Mouse (Mus musculus) forebrain, embryonic 15.5 days (tissue): Measurements from ENCODE around the gene Wdr24. TPM values are rescaled to one million over a fixed set of nuclear protein-coding genes. Genes with fewer than 3 reads are reported as not detected.

ENCODE experiments used
- ATAC-seq: fragments of 200-750 bp; cut with Nextera tagmentation; replicated peaks from 2 replicates; pipeline ENCODE4 v1.8.0; 2017; ENCODE audit warnings: mild to moderate bottlenecking, moderate TSS enrichment, moderate library complexity
- H3K27ac ChIP-seq: fragments of 300-500 bp; sonication (generic); replicated peaks from 2 replicates; pipeline ENCODE4 v1.5.1; 2015; ENCODE audit warnings: mild to moderate bottlenecking, inconsistent platforms
- H3K27me3 ChIP-seq: fragments of 300-500 bp; sonication (generic); 2 replicates; pipeline ENCODE4 v1.6.1; 2015; ENCODE audit warnings: inconsistent platforms
- H3K36me3 ChIP-seq: fragments of 300-500 bp; sonication (generic); 2 replicates; pipeline ENCODE4 v1.6.1; 2015; ENCODE audit warnings: mild to moderate bottlenecking, inconsistent platforms
- H3K4me1 ChIP-seq: fragments of 300-500 bp; sonication (generic); 2 replicates; pipeline ENCODE4 v1.6.1; 2015; ENCODE audit warnings: inconsistent platforms
- H3K4me2 ChIP-seq: fragments of 300-500 bp; sonication (generic); replicated peaks from 2 replicates; pipeline ENCODE4 v1.6.1; 2015; ENCODE audit warnings: mild to moderate bottlenecking, inconsistent platforms
- H3K4me3 ChIP-seq: fragments of 300-500 bp; sonication (generic); 2 replicates; pipeline ENCODE4 v1.5.1; 2015; ENCODE audit warnings: mild to moderate bottlenecking, inconsistent platforms
- H3K9ac ChIP-seq: fragments of 300-500 bp; sonication (generic); replicated peaks from 2 replicates; pipeline ENCODE4 v1.6.1; 2015; ENCODE audit warnings: mild to moderate bottlenecking, inconsistent platforms
- H3K9me3 ChIP-seq: fragments of 300-500 bp; sonication (generic); 2 replicates; pipeline ENCODE4 v1.6.1; 2016; ENCODE audit warnings: inconsistent platforms
- WGBS: fragments of 180-500 bp; shearing (Covaris S2); methylation state at CpG from one replicate; pipeline ENCODE4 v1.1.7; 2015; ENCODE audit warnings: mixed read lengths; 5-methylcytosine and 5-hydroxymethylcytosine counted together
- microRNA-seq: library from miRNA; unstranded; fragments of <30 nt; microRNA quantifications from one replicate; pipeline ENCODE4, GENCODE M21; 2016
- polyA plus RNA-seq: library from polyadenylated mRNA; unstranded; fragments of >200 nt; fragmentation: Nextera tagmentation; extraction: Ambion mirVana; gene quantifications from 2 replicates; pipeline ENCODE4 v1.2.1, GENCODE M21; 2015

The Wdr24 gene
- polyA plus RNA-seq, 1 experiment from 2014 or later = 34.2 TPM

GRCm38 (mm10) chr17:25876347-25876915 is 53.0 kb downstream of the Wdr24 start:
- WGBS = 74% methylated on average over 10 of the region's 10 CpGs

GRCm38 (mm10) chr17:25877025-25877424 is 53.6 kb downstream of the Wdr24 start:
- H3K4me3 ChIP-seq = no peak overlapping the region
- H3K9ac ChIP-seq = no peak overlapping the region
- peaks cover 35% of the 10 kb centered on the region for H3K4me1 ChIP-seq
- peaks cover 20% of the 10 kb centered on the region for H3K36me3 ChIP-seq
- no peak overlapping the region for H3K4me2 ChIP-seq
- no peak overlapping the region for H3K27ac ChIP-seq
- no peaks in the 10 kb centered on the region for H3K9me3 ChIP-seq
- H3K27me3 ChIP-seq = no peaks in the 10 kb centered on the region
- 99% methylated on average over 3 of the region's 3 CpGs for WGBS
- ATAC-seq = no peak

More at GRCm38 (mm10) chr17:25876347-25876915, 53.0 kb downstream of the Wdr24 start:
- Histone ChIP-seq H3K36me3 (peaks cover 20% of the 10 kb centered on the region), H3K9ac (peak overlapping the region; percentile 85), H3K4me2 (peak overlapping the region; percentile 97), H3K27me3 (no peaks in the 10 kb centered on the region), H3K4me3 (peak overlapping the region; percentile 75), H3K4me1 (peaks cover 35% of the 10 kb centered on the region), H3K27ac (peak overlapping the region; percentile 94), H3K9me3 (no peaks in the 10 kb centered on the region)
- ATAC-seq = no peak

DNA sequence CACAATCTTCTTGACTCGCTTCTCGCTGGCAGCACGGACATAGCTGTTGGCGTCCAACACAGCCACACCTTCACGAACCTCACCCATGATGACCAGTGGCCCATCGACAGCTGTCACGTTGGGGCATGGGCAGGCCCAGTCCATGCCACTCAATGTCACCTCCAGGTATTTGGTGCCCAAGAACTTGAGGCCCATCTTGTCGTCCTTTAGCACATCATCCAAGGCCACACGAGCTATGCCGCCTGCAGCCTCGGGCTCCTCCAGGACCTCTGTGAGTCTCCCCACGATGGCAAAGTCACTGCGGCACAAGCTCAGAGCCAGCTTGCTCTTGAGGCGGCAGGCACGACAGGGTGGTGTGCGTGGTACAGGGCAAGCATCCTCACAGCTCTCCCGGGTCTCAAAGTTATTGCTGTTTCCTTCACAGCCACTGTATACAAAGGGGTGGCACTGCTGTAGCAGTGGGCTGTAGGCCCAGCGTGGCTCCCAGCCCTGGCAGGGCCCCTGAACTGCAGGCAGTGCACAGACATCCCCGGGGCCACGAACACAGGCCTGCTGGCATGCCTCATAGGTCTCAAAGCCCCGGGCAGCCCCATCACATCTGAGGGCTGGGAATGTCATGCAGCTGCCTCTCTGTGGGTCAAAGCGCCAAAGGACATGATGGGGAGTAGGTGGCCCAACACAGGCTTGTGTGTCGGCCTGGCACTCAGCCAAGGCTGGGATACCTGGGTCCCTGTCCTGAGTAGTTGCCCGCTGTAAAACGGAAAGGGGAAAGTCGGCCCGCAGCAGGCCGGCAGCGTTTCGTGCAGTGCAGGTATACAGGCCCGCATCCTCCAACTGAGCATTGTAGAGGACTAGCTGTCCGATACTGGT is 54.5 kb downstream of the Wdr24 start:
- H3K9ac ChIP-seq = no peak overlapping the region
- no peak overlapping the region for H3K27ac ChIP-seq
- H3K36me3 ChIP-seq = peaks cover 23% of the 10 kb centered on the region
- H3K27me3 ChIP-seq = no peaks in the 10 kb centered on the region
- no peak overlapping the region for H3K4me2 ChIP-seq
- no peak for ATAC-seq
- peaks cover 35% of the 10 kb centered on the region for H3K4me1 ChIP-seq
- H3K4me3 ChIP-seq = no peak overlapping the region
- no peaks in the 10 kb centered on the region for H3K9me3 ChIP-seq
- WGBS = 91% methylated on average over 32 of the region's 32 CpGs

Small RNA genes lying within 50 kb of the gene (microRNA-seq; reads per million reads assigned to microRNA genes)
- not detected for gene Mir3082
- gene Mir6966 = not detected

Other genes starting within 250 kb of the Wdr24 start
- 17.0 and 18.1 TPM in 2 replicates for gene Lmf1, start 244.5 kb upstream of the Wdr24 start, polyA plus RNA-seq
- gene Gng13, start 106.5 kb upstream of the Wdr24 start, polyA plus RNA-seq = 1.6 and 1.7 TPM in 2 replicates
- 14.5 and 14.8 TPM in 2 replicates for gene Chtf18, start 96.2 kb upstream of the Wdr24 start, polyA plus RNA-seq
- 24.2 and 26.3 TPM in 2 replicates for gene Rpusd1, start 96.0 kb upstream of the Wdr24 start, polyA plus RNA-seq
- gene Mslnl, start 87.6 kb upstream of the Wdr24 start, polyA plus RNA-seq = not detected in 2 replicates
- gene Msln, start 69.2 kb upstream of the Wdr24 start, polyA plus RNA-seq = 0.31 and 0.72 TPM in 2 replicates
- 30.9 and 31.2 TPM in 2 replicates for gene Narfl, start 49.9 kb upstream of the Wdr24 start, polyA plus RNA-seq
- 115 and 121 TPM in 2 replicates for gene Haghl, start 38.0 kb upstream of the Wdr24 start, polyA plus RNA-seq
- gene Ccdc78, start 37.0 kb upstream of the Wdr24 start, polyA plus RNA-seq = 0.17 and 0.26 TPM in 2 replicates
- gene Fam173a, start 30.7 kb upstream of the Wdr24 start, polyA plus RNA-seq = 71.4 and 84.2 TPM in 2 replicates
- gene AC134908.4, start 28.0 kb upstream of the Wdr24 start, polyA plus RNA-seq = not detected in 2 replicates
- 31.4 and 37.3 TPM in 2 replicates for gene Metrn, start 26.5 kb upstream of the Wdr24 start, polyA plus RNA-seq
- gene Fbxl16, start 14.5 kb upstream of the Wdr24 start, polyA plus RNA-seq = 33.2 and 35.3 TPM in 2 replicates
- 65.9 and 67.0 TPM in 2 replicates for gene Jmjd8, start 5.2 kb downstream of the Wdr24 start, polyA plus RNA-seq
- 308 and 313 TPM in 2 replicates for gene Stub1, start 9.8 kb downstream of the Wdr24 start, polyA plus RNA-seq
- gene Rhbdl1, start 13.7 kb downstream of the Wdr24 start, polyA plus RNA-seq = 29.1 and 30.8 TPM in 2 replicates
- 8.3 and 10.1 TPM in 2 replicates for gene Gm20683, start 18.1 kb downstream of the Wdr24 start, polyA plus RNA-seq
- gene Rhot2, start 21.2 kb downstream of the Wdr24 start, polyA plus RNA-seq = 15.2 and 16.1 TPM in 2 replicates
- gene Wdr90, start 37.9 kb downstream of the Wdr24 start, polyA plus RNA-seq = 18.8 and 24.8 TPM in 2 replicates
- gene Mcrip2, start 45.1 kb downstream of the Wdr24 start, polyA plus RNA-seq = 14.4 and 16.7 TPM in 2 replicates
- 61.8 and 62.0 TPM in 2 replicates for gene Mettl26, start 51.4 kb downstream of the Wdr24 start, polyA plus RNA-seq
- gene Wfikkn1, start 57.2 kb downstream of the Wdr24 start, polyA plus RNA-seq = 0.55 and 0.60 TPM in 2 replicates
- gene Rab40c, start 96.1 kb downstream of the Wdr24 start, polyA plus RNA-seq = 50.8 and 52.6 TPM in 2 replicates
- gene Pigq, start 121.3 kb downstream of the Wdr24 start, polyA plus RNA-seq = 51.7 and 53.4 TPM in 2 replicates
- gene Nhlrc4, start 121.3 kb downstream of the Wdr24 start, polyA plus RNA-seq = not detected in 2 replicates
- 0.09 TPM in 1 of 2 replicates, not detected in the other for gene A930017K11Rik, start 128.9 kb downstream of the Wdr24 start, polyA plus RNA-seq
- gene Capn15, start 162.2 kb downstream of the Wdr24 start, polyA plus RNA-seq = 23.9 and 24.8 TPM in 2 replicates
- gene Rab11fip3, start 245.9 kb downstream of the Wdr24 start, polyA plus RNA-seq = 34.0 and 36.3 TPM in 2 replicates